Mouse (Mus musculus) myocyte (in vitro differentiated cells): ENCODE data around the gene Gm45233.

Experiments used
- CEBPB ChIP-seq: IDR thresholded peaks from 2 replicates; pipeline ENCODE4 v1.6.1; 2011; ENCODE audit warnings: mild to moderate bottlenecking, moderate library complexity; ENCODE audit not compliant: poor library complexity, insufficient read depth, severe bottlenecking
- E2F4 ChIP-seq: IDR thresholded peaks from one replicate; pipeline ENCODE4 v1.6.1; 2011; ENCODE audit warnings: mild to moderate bottlenecking, control low read depth, moderate library complexity; ENCODE audit not compliant: insufficient read depth
- MAX ChIP-seq: IDR thresholded peaks from one replicate; pipeline ENCODE4 v1.6.1; 2011; ENCODE audit warnings: low read depth, mild to moderate bottlenecking, control low read depth
- MYOD1 ChIP-seq, 3 experiments: IDR thresholded peaks; one replicate each; pipeline ENCODE4 v1.6.1; 2011; ENCODE audit warnings: control low read depth in 2 of 3, low read depth in 2 of 3, mild to moderate bottlenecking in 2 of 3, moderate library complexity in 1 of 3; ENCODE audit not compliant: insufficient read length in 2 of 3, control insufficient read depth in 1 of 3
- MYOG ChIP-seq, 3 experiments: IDR thresholded peaks; one replicate each; pipeline ENCODE4 v1.6.1; 2011; ENCODE audit warnings: control low read depth in 2 of 3, low read depth in 2 of 3, mild to moderate bottlenecking in 2 of 3; ENCODE audit not compliant: insufficient read length in 2 of 3, control insufficient read depth in 1 of 3, insufficient read depth in 1 of 3
- POLR2A ChIP-seq: IDR thresholded peaks from one replicate; pipeline ENCODE4 v1.6.1; 2011; ENCODE audit warnings: low read depth, mild to moderate bottlenecking, control low read depth, moderate library complexity; ENCODE audit not compliant: insufficient read length
- POLR2AphosphoS2 ChIP-seq: IDR thresholded peaks from one replicate; pipeline ENCODE4 v1.6.1; 2011; ENCODE audit warnings: low read depth, control low read depth; ENCODE audit not compliant: insufficient read length
- REST ChIP-seq: IDR thresholded peaks from one replicate; pipeline ENCODE4 v1.6.1; 2011; ENCODE audit warnings: mild to moderate bottlenecking, control low read depth, moderate library complexity; ENCODE audit not compliant: insufficient read depth, insufficient read length
- SRF ChIP-seq: IDR thresholded peaks from one replicate; pipeline ENCODE4 v1.6.1; 2011; ENCODE audit warnings: low read depth; ENCODE audit not compliant: control insufficient read depth, insufficient read length
- TCF12 ChIP-seq: IDR thresholded peaks from one replicate; pipeline ENCODE4 v1.6.1; 2011; ENCODE audit warnings: mild to moderate bottlenecking, control low read depth; ENCODE audit not compliant: poor library complexity, insufficient read depth, severe bottlenecking
- TCF3 ChIP-seq: IDR thresholded peaks from one replicate; pipeline ENCODE4 v1.6.1; 2011; ENCODE audit warnings: low read depth, control low read depth; ENCODE audit not compliant: insufficient read length
- USF1 ChIP-seq: IDR thresholded peaks from one replicate; pipeline ENCODE4 v1.6.1; 2011; ENCODE audit warnings: low read depth, mild to moderate bottlenecking, control low read depth, moderate library complexity

- TF ChIP-seq POLR2A (peak; percentile 99), POLR2AphosphoS2 (peak; percentile 98), MYOD1 (IDR thresholded peaks at IDR 0.05; ENCODE audit: control insufficient read depth in 1 of 3, insufficient read length in 2 of 3, low read depth in 2 of 3) (peak in 1 of 3 experiments; percentile 47), MAX (peak; percentile 21), REST (peak; percentile 42), USF1 (no peak), TCF12 (no peak), TCF3 (no peak), CEBPB (no peak), E2F4 (no peak), SRF (no peak), MYOG (IDR thresholded peaks at IDR 0.05; ENCODE audit: control insufficient read depth in 1 of 3, insufficient read depth in 1 of 3, insufficient read length in 2 of 3, low read depth in 2 of 3) (peak in 1 of 3 experiments; percentile 45)
Observed at GRCm38 (mm10) chr7:43443917-43444293, at the start of gene Gm45233, which contains the start of gene Etfb.
